19 mouse cellular contexts compared by ENCODE assay signal in the genomic region with DNA sequence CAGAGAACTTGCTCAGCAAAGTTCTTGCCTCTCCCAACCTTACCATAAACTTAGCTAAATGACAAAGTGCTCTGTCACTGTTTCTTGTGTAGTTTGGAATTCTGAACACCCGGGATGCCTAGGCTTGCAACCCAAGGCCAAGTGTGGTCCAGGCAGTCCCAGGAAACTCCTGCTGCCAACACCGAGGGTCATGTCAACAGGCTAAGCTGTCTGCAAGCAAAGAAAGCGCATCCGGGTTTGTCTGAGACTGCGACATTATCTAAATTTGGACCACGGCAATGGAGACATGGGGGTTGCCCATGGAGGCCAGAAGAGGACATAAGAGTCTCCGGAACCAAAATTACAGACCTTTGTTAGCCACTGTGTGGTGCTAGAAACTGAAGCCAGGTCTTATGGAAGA.
DNase-seq lines count a peak whose midpoint lies in the region; ATAC-seq and TF ChIP-seq lines count a peak whose summit lies in the region.
"Had no signal": no experiment of that assay in that cellular context is flagged by ENCODE, and none has a peak within 500 bp of the region (broad histone marks: within the 10 kb centered on the region; RNA-seq: fewer than 3 reads in every experiment).

No protein-coding gene starts in this region.

- no peak overlapping the region for H3K4me2 ChIP-seq in midbrain, embryonic 11.5 days
- H3K4me2 ChIP-seq in midbrain, embryonic 15.5 days: no peak overlapping the region
- H3K4me2 ChIP-seq: forebrain, embryonic 13.5 days; hindbrain, embryonic 12.5 days had no signal

- TF ChIP-seq EP300 in heart, adult 2 months (IDR thresholded peaks at IDR 0.05; ENCODE audit: insufficient read depth, low read depth, low read length): no peak

- H3K27ac ChIP-seq in heart, embryonic 10.5 days: 0 out of 2 replicates have a peak overlapping the region, but pooled peaks have one; percentile 13
- H3K27ac ChIP-seq in heart, adult 2 months: no peak overlapping the region
- no peak overlapping the region for H3K27ac ChIP-seq in midbrain, embryonic 11.5 days (ENCODE audit: low read depth, low read length)
- no peak overlapping the region for H3K27ac ChIP-seq in midbrain, embryonic 15.5 days
- H3K27ac ChIP-seq in cortical plate, adult 2 months (ENCODE audit: insufficient read depth, low read length): 0 out of 2 replicates have a peak overlapping the region, but pooled peaks have one; percentile 73
- H3K27ac ChIP-seq: embryonic facial prominence, embryonic 10.5 days; forebrain, embryonic 13.5 days; hindbrain, embryonic 12.5 days had no signal

- no peak for ATAC-seq in midbrain, embryonic 11.5 days (ENCODE audit: low FRiP score)
- no peak for ATAC-seq in midbrain, embryonic 15.5 days (replicated peaks)
- ATAC-seq: forebrain, embryonic 13.5 days; forebrain, postnatal 0 days; hindbrain, embryonic 16.5 days had no signal

- H3K27me3 ChIP-seq in heart, embryonic 10.5 days (ENCODE audit: insufficient read depth, poor library complexity, severe bottlenecking): no peaks in the 10 kb centered on the region
- H3K27me3 ChIP-seq in heart, adult 2 months (ENCODE audit: control insufficient read depth, insufficient read depth, low read length): no peaks in the 10 kb centered on the region
- H3K27me3 ChIP-seq in midbrain, embryonic 11.5 days (ENCODE audit: control insufficient read depth, insufficient read depth, low read length): no peaks in the 10 kb centered on the region
- H3K27me3 ChIP-seq in midbrain, embryonic 15.5 days (replicated peaks): no peaks in the 10 kb centered on the region
- H3K27me3 ChIP-seq: forebrain, embryonic 13.5 days; hindbrain, embryonic 12.5 days had no signal

- no peaks in the 10 kb centered on the region for H3K9me3 ChIP-seq in heart, embryonic 10.5 days
- peaks cover 4% of the 10 kb centered on the region; the same call in 1 of the 2 replicates for H3K9me3 ChIP-seq in midbrain, embryonic 11.5 days (ENCODE audit: control insufficient read depth, low read length)
- no peaks in the 10 kb centered on the region for H3K9me3 ChIP-seq in midbrain, embryonic 15.5 days
- H3K9me3 ChIP-seq: forebrain, embryonic 13.5 days; hindbrain, embryonic 12.5 days had no signal

- peaks cover 32% of the 10 kb centered on the region for H3K4me1 ChIP-seq in heart, embryonic 10.5 days
- peaks cover 3% of the 10 kb centered on the region for H3K4me1 ChIP-seq in heart, adult 2 months (ENCODE audit: control insufficient read depth, insufficient read depth, low read length)
- peaks cover 5% of the 10 kb centered on the region; the same call in 1 of the 2 replicates for H3K4me1 ChIP-seq in midbrain, embryonic 11.5 days (ENCODE audit: control insufficient read depth, insufficient read depth, low read length)
- H3K4me1 ChIP-seq in midbrain, embryonic 15.5 days: peaks cover 15% of the 10 kb centered on the region; the same call in 1 of the 2 replicates
- H3K4me1 ChIP-seq in cortical plate, adult 2 months (ENCODE audit: control insufficient read depth, insufficient read depth, low read length): no peaks in the 10 kb centered on the region

- TF ChIP-seq POLR2A in heart, adult 2 months (IDR thresholded peaks at IDR 0.05; ENCODE audit: insufficient read depth, low read depth, low read length): no peak
- no peak for TF ChIP-seq POLR2A in cortical plate, adult 2 months (IDR thresholded peaks at IDR 0.05; ENCODE audit: extremely low read depth, insufficient read depth, low read length)

- 70% methylated on average over 7 of the region's 7 CpGs for WGBS in heart, embryonic 10.5 days
- 56% methylated on average over 7 of the region's 7 CpGs for WGBS in heart, adult 2 months
- 93% methylated on average over 7 of the region's 7 CpGs for WGBS in midbrain, embryonic 11.5 days
- 90% methylated on average over 7 of the region's 7 CpGs for WGBS in midbrain, embryonic 15.5 days

- H3K4me3 ChIP-seq in heart, embryonic 10.5 days: no peak overlapping the region
- H3K4me3 ChIP-seq in heart, adult 2 months: no peak overlapping the region
- no peak overlapping the region for H3K4me3 ChIP-seq in midbrain, embryonic 11.5 days (ENCODE audit: low read depth, low read length)
- H3K4me3 ChIP-seq in midbrain, embryonic 15.5 days: no peak overlapping the region
- no peak overlapping the region for H3K4me3 ChIP-seq in cortical plate, adult 2 months (ENCODE audit: insufficient read depth, low read length)
- H3K4me3 ChIP-seq: embryonic facial prominence, embryonic 10.5 days; forebrain, embryonic 13.5 days; hindbrain, embryonic 12.5 days had no signal

- no peaks in the 10 kb centered on the region; the same call in none of the 2 replicates for H3K79me2 ChIP-seq in heart, adult 2 months (replicated peaks; ENCODE audit: control insufficient read depth, insufficient read depth, low read length)

- no peak overlapping the region for H3K9ac ChIP-seq in heart, adult 2 months (ENCODE audit: low read depth, low read length)
- no peak overlapping the region for H3K9ac ChIP-seq in midbrain, embryonic 11.5 days (ENCODE audit: low read length)
- no peak overlapping the region for H3K9ac ChIP-seq in midbrain, embryonic 15.5 days
- H3K9ac ChIP-seq: forebrain, embryonic 13.5 days; forebrain, postnatal 0 days; hindbrain, embryonic 12.5 days had no signal

- DNase-seq in heart, embryonic 10.5 days (ENCODE audit: low spot score): no peak
- DNase-seq in heart, postnatal 14 days: no peak
- peak; percentile 52 to 63 for DNase-seq in heart, postnatal 10 days
- DNase-seq in heart, adult 2 months: no peak
- peak; percentile 69 for DNase-seq in midbrain, embryonic 11.5 days (ENCODE audit: low spot score, missing footprints)
- no peak for DNase-seq in cerebellum, postnatal 14 days
- DNase-seq: adrenal gland, postnatal 10 days; cerebellum, adult 11 months; cerebellum, adult 8-10 months; cerebellum, postnatal 36 days; gastrocnemius, postnatal 14 days; kidney, adult 11 months had no signal

- peaks cover 30% of the 10 kb centered on the region for H3K36me3 ChIP-seq in heart, embryonic 10.5 days
- no peaks in the 10 kb centered on the region for H3K36me3 ChIP-seq in heart, adult 2 months (ENCODE audit: control insufficient read depth, insufficient read depth, low read length)
- H3K36me3 ChIP-seq in midbrain, embryonic 11.5 days (ENCODE audit: control insufficient read depth, insufficient read depth, low read length): peaks cover 3% of the 10 kb centered on the region
- no peaks in the 10 kb centered on the region for H3K36me3 ChIP-seq in midbrain, embryonic 15.5 days (replicated peaks)

- intact Hi-C loops in heart, postnatal 14 days (cut with DNase I): no loop called here
- intact Hi-C loops in heart, postnatal 10 days (cut with DNase I): no loop called here
- intact Hi-C loops in heart, adult 2 months (cut with DNase I): no loop called here

- no peak for TF ChIP-seq CTCF in heart, adult 2 months (IDR thresholded peaks at IDR 0.05)
- no peak for TF ChIP-seq CTCF in cortical plate, adult 2 months (IDR thresholded peaks at IDR 0.05; ENCODE audit: extremely low read depth, insufficient read depth, low read length)

Comparison
In these comparisons a context has a peak if more than half of its experiments do, and no peak if none do; other contexts are left out.
1. DNase-seq: peak in heart, postnatal 10 days (2 of 2) and midbrain, embryonic 11.5 days (single experiment); none in heart, embryonic 10.5 days (single experiment), heart, postnatal 14 days (0 of 2), heart, adult 2 months (0 of 2) and cerebellum, postnatal 14 days (0 of 2).
2. H3K27ac ChIP-seq: peak in heart, embryonic 10.5 days (single experiment) and cortical plate, adult 2 months (single experiment); none in heart, adult 2 months (single experiment), midbrain, embryonic 11.5 days (single experiment) and midbrain, embryonic 15.5 days (single experiment).